Mouse (Mus musculus) cerebellum, adult 8-10 months (tissue): ENCODE data around the gene Syngr1.

Experiments used
- DNase-seq: peaks from one replicate; pipeline ENCODE4 v3.0.0; 2022

The Syngr1 gene

GRCm38 (mm10) chr15:80092599-80092998 lies 1.5 kb downstream of the Syngr1 start:
- peak; percentile 84 for DNase-seq

- peak; percentile 85 for DNase-seq
These were observed 3.1 kb downstream of the Syngr1 start for GRCm38 (mm10) chr15:80094201-80094600.

- DNase-seq, result no peak
These were observed 4.5 kb downstream of the Syngr1 start for GRCm38 (mm10) chr15:80095596-80095995.

GRCm38 (mm10) chr15:80096406-80096805 lies 5.3 kb downstream of the Syngr1 start:
- DNase-seq, result no peak

- no peak for DNase-seq
These were observed 6.1 kb downstream of the Syngr1 start for GRCm38 (mm10) chr15:80096946-80097881.

- DNase-seq, result no peak
These were observed 6.9 kb downstream of the Syngr1 start for GRCm38 (mm10) chr15:80097999-80098461.

GRCm38 (mm10) chr15:80098809-80099208 lies 7.7 kb downstream of the Syngr1 start:
- no peak for DNase-seq

GRCm38 (mm10) chr15:80099477-80099876 lies 8.3 kb downstream of the Syngr1 start:
- DNase-seq, result no peak

- no peak for DNase-seq
These were observed 9.1 kb downstream of the Syngr1 start for GRCm38 (mm10) chr15:80100196-80100595.

GRCm38 (mm10) chr15:80100871-80101270 lies 9.7 kb downstream of the Syngr1 start:
- peak; percentile 74 for DNase-seq

- no peak for DNase-seq
These were observed 10.4 kb downstream of the Syngr1 start for GRCm38 (mm10) chr15:80101503-80101902.

- no peak for DNase-seq
These were observed 11.4 kb downstream of the Syngr1 start for GRCm38 (mm10) chr15:80102495-80102894.

GRCm38 (mm10) chr15:80105490-80106410 lies 14.6 kb downstream of the Syngr1 start:
- DNase-seq, result no peak

GRCm38 (mm10) chr15:80107143-80107542 lies 16.0 kb downstream of the Syngr1 start:
- no peak for DNase-seq

GRCm38 (mm10) chr15:80107575-80107974 lies 16.4 kb downstream of the Syngr1 start:
- no peak for DNase-seq

GRCm38 (mm10) chr15:80111436-80111835 lies 20.3 kb downstream of the Syngr1 start:
- DNase-seq, result no peak

GRCm38 (mm10) chr15:80112499-80112898 lies 21.4 kb downstream of the Syngr1 start:
- no peak for DNase-seq

GRCm38 (mm10) chr15:80114414-80114813 lies 23.3 kb downstream of the Syngr1 start:
- no peak for DNase-seq

GRCm38 (mm10) chr15:80115256-80115655 lies 24.1 kb downstream of the Syngr1 start:
- DNase-seq, result no peak

GRCm38 (mm10) chr15:80115866-80116794 lies 25.0 kb downstream of the Syngr1 start:
- DNase-seq, result no peak

- DNase-seq, result no peak
These were observed 26.0 kb downstream of the Syngr1 start for GRCm38 (mm10) chr15:80117154-80117553.

- DNase-seq, result no peak
These were observed 27.9 kb downstream of the Syngr1 start for GRCm38 (mm10) chr15:80119076-80119475.
